Mouse (Mus musculus) megakaryocyte progenitor cell, adult 5-6 weeks (primary cell): ENCODE data around the gene Mterf2. TPM values are rescaled to one million over a fixed set of nuclear protein-coding genes. Genes with fewer than 3 reads are reported as not detected.

Experiments
- ATAC-seq: replicated peaks from 2 replicates; pipeline ENCODE4 v1.8.0; 2016; ENCODE audit warnings: mild to moderate bottlenecking, moderate TSS enrichment, inconsistent platforms; ENCODE audit not compliant: poor library complexity
- total RNA-seq, 2 experiments: library from RNA; stranded (forward) in 1 of 2; stranded (reverse) in 1 of 2; fragments of 157-497, 149-512 nt in 1 of 2; fragments of 200-1000 nt in 1 of 2; gene quantifications; 2 replicates each; pipeline versions ENCODE4 v1.2.3 to v1.2.4; 2015 to 2017

Gene Mterf2
- 2.8 and 3.5 TPM in 2 replicates for total RNA-seq (2015)
- total RNA-seq (2017): 4.7 and 6.5 TPM in 2 replicates

DNA sequence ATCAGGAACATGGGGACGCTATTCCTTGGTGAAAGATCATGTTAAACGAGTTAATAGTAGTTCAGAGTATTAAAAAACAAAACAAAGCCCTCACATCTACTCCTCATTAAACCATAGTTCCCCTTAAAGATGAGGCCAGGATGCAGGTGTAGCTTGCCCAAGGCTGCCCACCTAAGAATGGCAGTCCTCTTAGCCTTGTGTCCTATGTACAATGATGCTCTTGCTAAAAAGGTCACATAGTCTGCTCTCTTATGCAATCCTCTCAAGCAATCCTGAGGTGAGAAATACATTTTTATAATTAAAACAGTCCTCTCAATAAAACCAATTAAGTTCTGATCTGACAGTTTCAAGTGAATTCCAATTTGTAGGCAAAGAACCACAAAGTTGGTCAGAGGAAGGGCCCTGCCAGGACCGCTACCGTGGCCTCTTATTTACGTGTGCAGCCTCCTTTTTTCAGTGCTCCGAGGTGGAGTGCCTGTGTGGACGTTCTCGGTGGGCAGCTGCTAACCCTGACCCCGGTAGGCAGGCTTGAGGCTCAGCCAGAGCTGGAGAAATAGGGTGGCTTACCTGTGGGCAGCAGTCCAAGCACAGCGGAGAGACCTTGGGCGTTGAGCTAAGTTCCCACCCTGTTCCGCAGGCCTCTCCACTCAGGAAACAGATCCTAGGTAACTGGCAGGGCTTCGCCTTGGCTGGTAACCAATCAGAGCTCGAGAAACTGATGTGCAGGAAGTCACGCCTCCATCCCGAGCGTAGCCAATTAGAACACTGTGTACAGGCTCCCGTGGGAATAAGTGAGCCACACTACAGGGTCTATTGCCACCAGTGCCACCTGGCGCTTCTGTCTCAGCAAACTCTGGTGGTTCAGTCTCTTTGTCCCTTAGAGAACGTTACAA lies at the start of gene Mterf2:
Gene Mterf2 (minus strand): TSS at position 633 of the 893 bp plus-strand sequence.
- peak; percentile 98 for ATAC-seq

DNA sequence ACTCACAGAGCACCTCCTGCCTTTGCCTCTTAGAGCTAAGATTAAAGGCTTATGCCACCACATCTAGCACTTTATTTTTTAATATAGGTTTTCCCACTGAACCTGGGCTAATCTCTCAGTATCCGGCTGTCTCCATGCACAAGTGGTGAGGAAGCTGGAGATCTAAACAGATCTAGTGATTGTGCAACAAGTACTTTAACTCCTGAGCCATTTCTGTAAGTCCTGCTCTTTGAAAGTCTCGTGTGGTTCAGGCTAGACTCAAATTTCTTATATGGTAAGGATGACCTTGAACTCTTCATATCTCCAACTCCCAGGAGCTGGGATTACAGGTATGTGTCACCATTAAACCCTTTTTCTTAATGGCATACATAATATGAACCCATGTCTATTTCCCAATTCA lies 48.8 kb upstream of the Mterf2 start:
- no peak for ATAC-seq

DNA sequence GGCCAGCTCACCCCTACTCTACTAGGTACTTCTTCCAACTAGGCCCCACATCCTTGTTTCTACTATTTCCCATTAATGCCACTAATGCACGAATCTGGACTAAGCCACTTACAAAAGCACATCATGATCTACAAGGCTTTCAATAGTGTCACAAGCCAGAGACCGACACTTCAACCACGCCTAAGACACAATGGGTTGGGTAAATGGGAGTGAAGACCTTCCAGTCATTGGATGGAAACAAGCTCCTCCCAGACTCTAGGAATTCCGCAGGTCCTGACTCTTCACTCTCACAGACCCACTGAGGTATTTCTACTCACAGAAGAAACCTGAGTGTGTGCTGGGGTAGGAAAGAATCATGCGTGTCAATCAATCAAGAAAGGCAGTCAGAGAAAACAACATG lies 37.5 kb upstream of the Mterf2 start:
- no peak for ATAC-seq

- no peak for ATAC-seq
These were observed 37.0 kb upstream of the Mterf2 start for GRCm38 (mm10) chr10:85164791-85165190.

DNA sequence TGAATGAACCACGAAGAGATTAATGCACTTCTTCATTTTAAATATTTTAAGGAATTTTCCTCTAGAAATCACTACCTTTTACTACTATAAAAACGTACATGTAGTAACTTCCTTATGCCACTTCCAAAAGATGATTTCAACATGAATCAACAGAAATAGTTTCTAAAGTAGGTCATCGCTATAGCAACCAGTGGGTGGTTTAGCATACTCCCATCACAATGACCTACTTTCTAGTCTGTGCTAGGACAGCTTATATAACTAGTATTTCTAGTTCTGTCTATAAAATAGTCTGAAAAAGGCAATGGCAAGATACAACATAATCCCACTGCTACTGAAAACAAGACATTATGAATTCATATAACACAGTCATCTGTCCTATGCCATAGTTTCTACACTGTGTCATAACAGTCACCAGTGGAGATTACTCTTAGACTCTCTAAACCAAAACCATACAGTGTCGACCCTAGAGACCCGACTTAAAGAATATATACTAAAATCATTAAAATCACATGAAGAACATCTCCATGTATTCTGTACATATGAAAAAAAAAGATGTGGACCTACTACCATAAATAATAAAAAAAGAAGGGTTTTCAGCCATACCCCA lies 34.0 kb upstream of the Mterf2 start:
- ATAC-seq: no peak

GRCm38 (mm10) chr10:85159989-85160619 lies 32.3 kb upstream of the Mterf2 start:
- no peak for ATAC-seq

DNA sequence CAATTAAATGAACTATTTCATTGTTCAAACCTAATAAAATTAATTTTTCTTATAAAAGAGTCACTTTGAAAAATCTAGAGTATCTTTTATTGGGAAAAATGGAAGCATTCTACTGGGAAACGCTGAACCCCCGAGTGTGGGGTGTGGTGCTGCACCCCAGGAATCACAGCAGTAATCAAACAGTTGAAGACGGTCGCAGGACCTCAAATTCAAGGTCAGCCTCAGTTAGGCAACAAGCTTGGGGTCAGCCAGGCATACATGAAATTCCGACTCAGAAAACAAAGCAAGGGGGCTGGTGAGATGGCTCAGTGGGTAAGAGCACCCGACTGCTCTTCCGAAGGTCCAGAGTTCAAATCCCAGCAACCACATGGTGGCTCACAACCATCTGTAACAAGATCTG lies 29.6 kb upstream of the Mterf2 start:
- no peak for ATAC-seq

DNA sequence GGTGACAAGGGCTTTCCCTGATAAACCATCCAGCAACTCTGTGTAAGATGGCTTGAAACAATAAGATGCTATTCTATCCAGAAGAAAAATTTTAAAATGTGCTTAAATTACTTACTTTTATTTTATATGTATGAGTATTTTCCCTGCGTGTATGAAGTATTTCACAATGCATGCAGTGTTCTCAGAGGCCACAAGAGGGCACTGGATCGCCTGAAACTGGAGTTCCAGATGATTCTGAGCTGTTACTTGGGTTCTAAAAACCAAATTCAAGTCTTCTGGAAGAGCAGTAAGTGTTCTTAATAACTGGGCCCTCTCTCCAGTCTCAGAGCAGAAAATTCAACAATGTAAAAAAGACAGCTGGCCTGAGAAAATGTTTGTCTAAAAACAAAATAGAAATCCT lies 26.4 kb upstream of the Mterf2 start:
- peak; percentile 76 for ATAC-seq

- ATAC-seq: no peak
These were observed 21.4 kb upstream of the Mterf2 start for GRCm38 (mm10) chr10:85149226-85149625.

- no peak for ATAC-seq
These were observed 18.5 kb upstream of the Mterf2 start for GRCm38 (mm10) chr10:85146282-85146681.

DNA sequence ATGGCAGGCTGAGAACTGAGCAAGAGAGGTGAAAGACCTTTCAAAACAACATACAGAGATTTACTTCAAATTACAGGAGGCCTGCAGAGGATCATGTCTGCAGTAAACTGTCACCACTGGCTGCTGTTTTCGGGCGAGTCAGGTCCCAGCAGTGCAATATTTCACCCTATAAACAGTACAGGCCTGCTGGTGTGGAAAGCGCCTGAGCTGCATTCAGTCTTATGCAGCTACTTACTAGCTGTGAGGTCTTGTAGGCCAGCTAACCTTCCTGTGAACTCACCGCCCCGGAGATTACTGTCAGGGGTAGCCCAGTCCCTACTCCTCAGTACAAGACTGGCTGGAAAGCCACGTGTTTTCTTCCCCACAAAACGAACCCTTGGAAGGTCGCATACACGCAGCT lies 13.6 kb upstream of the Mterf2 start:
- no peak for ATAC-seq

GRCm38 (mm10) chr10:85136573-85136972 lies 8.7 kb upstream of the Mterf2 start:
- no peak for ATAC-seq

GRCm38 (mm10) chr10:85128453-85128852 lies 626 bp upstream of the Mterf2 start:
- peak; percentile 77 for ATAC-seq

DNA sequence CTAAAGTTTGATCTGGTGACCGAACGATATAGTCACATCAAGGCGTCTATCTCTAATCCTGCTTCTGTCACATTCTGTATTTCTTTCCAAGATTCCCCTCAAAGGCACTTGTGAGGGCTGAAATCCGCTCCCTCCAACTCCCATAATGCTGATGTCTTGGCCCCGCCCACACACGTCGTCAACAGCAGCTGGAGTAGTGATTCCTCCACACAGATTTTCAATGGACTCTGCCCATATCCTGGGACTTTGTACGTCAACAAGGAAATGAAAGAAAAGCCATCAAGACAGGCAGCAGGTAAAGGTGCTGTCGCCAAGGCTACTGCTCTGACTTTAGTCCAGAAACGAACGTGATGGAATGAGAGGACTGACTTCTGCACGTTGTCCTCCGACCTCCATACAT lies 2.6 kb downstream of the Mterf2 start:
- no peak for ATAC-seq

DNA sequence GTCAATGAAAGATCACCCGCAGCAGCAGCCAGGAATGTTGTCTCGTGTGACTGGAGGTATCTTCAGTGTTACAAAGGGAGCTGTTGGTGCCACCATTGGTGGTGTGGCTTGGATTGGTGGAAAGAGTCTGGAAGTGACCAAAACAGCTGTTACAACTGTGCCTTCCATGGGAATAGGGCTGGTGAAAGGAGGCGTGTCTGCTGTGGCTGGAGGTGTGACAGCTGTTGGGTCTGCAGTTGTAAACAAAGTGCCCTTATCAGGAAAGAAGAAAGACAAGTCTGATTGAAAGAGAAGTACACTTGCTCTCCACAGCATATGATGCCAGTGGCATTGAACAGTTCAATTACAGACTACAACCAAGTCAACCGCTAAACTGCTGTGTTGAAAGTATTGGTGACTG lies 13.4 kb downstream of the Mterf2 start:
- ATAC-seq: no peak

DNA sequence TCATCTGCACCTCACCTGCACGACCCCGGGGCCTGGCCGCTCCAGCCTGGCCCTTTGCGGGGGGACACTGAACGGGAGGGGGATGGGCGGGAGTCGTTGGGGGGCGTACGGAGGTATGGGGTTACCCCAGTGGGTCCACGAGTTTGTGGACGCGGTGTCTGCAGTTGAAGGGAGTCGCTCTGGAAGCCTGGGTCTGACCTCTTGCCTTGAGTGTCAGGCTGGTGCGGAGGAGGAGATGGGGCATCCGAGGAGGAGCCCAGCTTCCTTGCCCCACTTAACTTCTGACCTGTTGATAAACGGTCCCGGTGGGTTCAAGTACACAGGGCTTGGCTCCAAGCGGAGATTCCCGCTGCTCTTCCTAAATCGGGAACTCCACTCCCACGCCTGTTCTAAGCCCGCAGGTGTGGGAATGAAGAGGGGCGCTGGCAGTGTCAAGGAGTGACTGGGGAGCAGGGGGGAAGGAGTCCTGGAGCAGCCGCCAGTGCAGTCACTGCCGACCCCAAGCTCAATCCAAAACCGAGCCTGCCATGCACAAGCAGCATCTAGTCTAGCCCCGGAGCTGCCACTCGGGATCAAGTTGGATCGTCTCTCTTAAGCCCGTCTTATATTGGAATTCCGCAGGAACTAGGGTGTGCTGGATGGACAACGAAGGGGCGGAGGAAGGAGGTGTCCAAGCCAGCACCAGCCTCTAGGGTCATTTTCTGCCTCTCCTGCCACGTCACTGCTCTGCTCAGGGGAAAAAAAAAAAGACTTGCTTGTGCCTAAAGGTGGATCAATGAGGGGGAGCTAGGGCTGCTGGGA lies 24.5 kb downstream of the Mterf2 start:
- peak; percentile 20 for ATAC-seq

- peak; percentile 83 for ATAC-seq
These were observed 25.4 kb downstream of the Mterf2 start, which contains the start of the genes Fhl4 and Tmem263 for GRCm38 (mm10) chr10:85102247-85103084. Gene Fhl4, minus strand, starts transcription at chr10:85102495. Gene Tmem263, plus strand, starts transcription at chr10:85102627.

GRCm38 (mm10) chr10:85101841-85102240 lies 26.0 kb downstream of the Mterf2 start:
- ATAC-seq: no peak; the same call in none of the 2 replicates

DNA sequence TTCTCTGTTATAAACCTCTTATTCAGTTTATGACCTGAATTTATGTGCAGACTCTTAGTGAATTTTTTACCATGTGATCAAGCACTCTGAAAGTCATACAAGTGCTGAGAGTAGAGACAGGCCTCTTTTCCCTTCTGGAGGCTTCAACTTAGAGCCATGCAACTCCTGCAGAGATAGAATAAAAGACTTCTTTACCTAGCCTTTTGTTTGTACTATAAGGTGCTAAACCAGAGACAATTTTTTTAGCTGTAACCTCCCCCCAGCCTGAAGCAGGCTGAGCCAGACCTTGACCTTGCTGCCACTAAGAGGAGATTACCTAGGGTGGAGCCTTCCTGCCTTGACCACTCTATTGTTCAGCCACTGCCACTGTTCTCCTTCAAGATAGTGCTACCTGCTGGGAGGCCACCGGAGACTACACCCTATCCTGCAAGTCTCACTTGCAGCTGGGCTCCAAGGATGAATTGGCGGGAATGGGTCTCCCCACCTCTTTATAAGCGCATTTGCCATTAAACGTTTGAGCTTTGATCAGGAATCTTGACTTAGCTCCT lies 56.1 kb downstream of the Mterf2 start:
- no peak for ATAC-seq
